Mouse (Mus musculus) cerebellum, adult 2 months (tissue): ENCODE measurements around the gene Mfrp.

Experiments
- CTCF ChIP-seq: fragments of 200-500 bp; IDR thresholded peaks from 2 replicates; pipeline ENCODE4 v1.5.1; 2011; ENCODE audit warnings: low read depth, mild to moderate bottlenecking, control low read depth, low read length, moderate library complexity, borderline replicate concordance; ENCODE audit not compliant: insufficient read depth
- POLR2A ChIP-seq: fragments of 200-500 bp; IDR thresholded peaks from 2 replicates; pipeline ENCODE4 v1.6.1; 2011; ENCODE audit warnings: low read length, control low read depth, borderline replicate concordance; ENCODE audit not compliant: insufficient read depth

DNA sequence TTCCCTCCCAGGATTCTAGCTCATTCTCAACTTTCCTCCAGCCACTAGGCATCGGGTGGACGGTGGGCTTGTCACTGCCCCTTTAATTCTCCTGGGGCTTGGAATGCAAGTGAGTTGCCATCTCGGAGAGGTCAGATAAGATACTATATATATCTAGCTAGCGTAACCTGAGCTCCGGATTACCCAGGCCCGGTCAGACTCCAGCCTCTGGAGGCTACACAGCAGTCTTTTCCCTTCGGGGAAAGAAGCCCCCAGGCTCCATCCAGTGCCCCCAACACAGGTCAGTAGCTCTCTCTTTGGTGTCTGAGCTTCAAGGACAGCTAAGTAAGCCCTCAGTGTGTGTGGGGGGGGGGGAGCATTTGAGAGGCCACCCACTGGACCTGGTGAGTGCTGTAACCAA is 32.3 kb upstream of the Mfrp start:
- TF ChIP-seq CTCF (no peak), POLR2A (no peak)
